Mouse (Mus musculus): ENCODE data around the gene Plk5. TPM values are rescaled to one million over a fixed set of nuclear protein-coding genes. Genes with fewer than 3 reads are reported as not detected.

Gene Plk5
- polyA plus RNA-seq, 1 experiment from 2014 or later, result 1.0 TPM

DNA sequence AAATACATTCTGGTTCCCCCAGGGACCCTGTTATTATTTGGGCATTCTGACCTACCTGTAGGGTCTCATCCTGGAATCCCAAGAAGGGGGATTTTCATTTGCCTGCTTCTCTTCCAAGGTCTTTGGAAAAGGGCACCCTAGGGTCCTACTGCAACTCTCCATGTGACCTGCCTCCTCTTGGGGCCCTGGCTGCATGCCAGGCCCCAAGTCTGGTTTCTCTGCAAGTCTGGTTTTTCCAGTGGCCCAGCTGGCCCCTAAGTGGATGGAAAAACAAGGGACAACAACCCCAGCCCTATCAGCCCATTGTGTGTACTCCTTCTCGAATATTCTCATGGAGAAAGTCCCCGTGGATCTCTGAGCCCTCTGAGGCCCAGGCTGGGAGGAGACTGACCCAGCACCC, 25.4 kb upstream of the Plk5 start:
- peaks cover 4% of the 10 kb centered on the region for H3K4me1 ChIP-seq (ENCODE audit: insufficient read depth, low read depth, low read length)
- H3K4me2 ChIP-seq (replicated peaks; ENCODE audit: low read depth, low read length), result peak overlapping the region; percentile 78
- WGBS, result 50% methylated on average over 2 of the region's 2 CpGs
- no peak for ATAC-seq
- H3K36me3 ChIP-seq (ENCODE audit: insufficient read depth, low read length), result no peaks in the 10 kb centered on the region
- peak overlapping the region; percentile 51; the same call in 1 of the 2 replicates for H3K27ac ChIP-seq (ENCODE audit: low read length)
- H3K4me3 ChIP-seq (ENCODE audit: low read depth, low read length), result no peak overlapping the region
- H3K9me3 ChIP-seq (ENCODE audit: low read length), result no peaks in the 10 kb centered on the region
- no peak overlapping the region for H3K9ac ChIP-seq (replicated peaks; ENCODE audit: low read depth)
- no peaks in the 10 kb centered on the region; the same call in 1 of the 2 replicates for H3K27me3 ChIP-seq (replicated peaks; ENCODE audit: insufficient read depth, low read length)
- peak; percentile 49 for DNase-seq (ENCODE audit: low spot score)
- TF ChIP-seq EP300 (IDR thresholded peaks at IDR 0.05) (0 out of 2 replicates have a peak, but pooled peaks have one; percentile 25), CTCF (IDR thresholded peaks at IDR 0.05) (no peak)

DNA sequence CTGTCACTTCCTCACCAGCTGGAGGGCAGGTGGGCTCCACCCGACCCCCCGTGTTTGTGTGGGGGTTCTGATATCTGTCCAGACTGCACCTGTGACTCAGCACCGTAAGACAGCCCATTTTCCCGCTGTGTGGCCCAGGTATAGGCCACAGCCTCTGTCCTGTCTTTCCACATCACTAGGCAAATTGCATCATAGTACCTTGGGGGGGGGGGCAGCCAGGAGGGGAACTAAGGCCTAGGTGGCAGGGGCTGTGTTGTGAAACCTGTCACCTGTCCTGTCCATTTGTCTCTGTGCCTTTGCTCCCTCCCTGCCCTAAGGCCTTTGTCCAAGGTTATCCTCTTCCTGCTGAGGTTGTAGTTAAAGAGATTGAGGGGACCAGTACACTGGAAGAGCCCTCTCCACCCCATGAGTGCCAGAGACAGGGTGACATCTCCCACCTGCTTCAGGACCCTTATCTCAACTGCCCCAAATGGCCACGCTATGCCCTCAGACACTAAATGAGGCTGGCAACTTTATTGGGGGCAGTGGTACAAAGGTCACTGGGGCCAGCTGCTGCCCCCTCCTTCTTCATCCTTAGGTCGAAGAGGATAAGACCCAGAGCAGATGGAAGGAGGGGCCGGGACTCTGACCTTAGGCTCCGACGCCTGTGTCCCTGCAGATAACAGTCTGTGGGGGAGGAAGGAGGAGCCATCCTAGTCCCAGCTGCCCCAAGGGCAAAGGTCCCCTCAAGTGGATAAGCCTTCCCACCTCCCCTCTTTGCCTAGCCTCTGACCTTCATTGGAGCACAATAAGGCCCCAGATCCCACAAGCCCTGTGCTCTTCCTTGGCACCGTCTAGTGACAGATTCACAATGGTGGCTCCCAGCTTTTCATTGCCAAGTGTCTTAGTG, 24.4 kb upstream of the Plk5 start:
- no peaks in the 10 kb centered on the region for H3K9me3 ChIP-seq (ENCODE audit: low read length)
- 54% methylated on average over 10 of the region's 10 CpGs for WGBS
- no peaks in the 10 kb centered on the region for H3K36me3 ChIP-seq (ENCODE audit: insufficient read depth, low read length)
- H3K9ac ChIP-seq (replicated peaks; ENCODE audit: low read depth), result no peak overlapping the region
- DNase-seq (ENCODE audit: low spot score), result no peak
- TF ChIP-seq EP300 (IDR thresholded peaks at IDR 0.05) (no peak), CTCF (IDR thresholded peaks at IDR 0.05) (no peak)
- no peaks in the 10 kb centered on the region; the same call in 1 of the 2 replicates for H3K27me3 ChIP-seq (replicated peaks; ENCODE audit: insufficient read depth, low read length)
- H3K4me1 ChIP-seq (ENCODE audit: insufficient read depth, low read depth, low read length), result peaks cover 4% of the 10 kb centered on the region
- ATAC-seq, result no peak
- no peak overlapping the region for H3K4me3 ChIP-seq (ENCODE audit: low read depth, low read length)
- H3K27ac ChIP-seq (ENCODE audit: low read length), result peak overlapping the region; percentile 51
- peak overlapping the region; percentile 78; the same call in 1 of the 2 replicates for H3K4me2 ChIP-seq (replicated peaks; ENCODE audit: low read depth, low read length)

DNA sequence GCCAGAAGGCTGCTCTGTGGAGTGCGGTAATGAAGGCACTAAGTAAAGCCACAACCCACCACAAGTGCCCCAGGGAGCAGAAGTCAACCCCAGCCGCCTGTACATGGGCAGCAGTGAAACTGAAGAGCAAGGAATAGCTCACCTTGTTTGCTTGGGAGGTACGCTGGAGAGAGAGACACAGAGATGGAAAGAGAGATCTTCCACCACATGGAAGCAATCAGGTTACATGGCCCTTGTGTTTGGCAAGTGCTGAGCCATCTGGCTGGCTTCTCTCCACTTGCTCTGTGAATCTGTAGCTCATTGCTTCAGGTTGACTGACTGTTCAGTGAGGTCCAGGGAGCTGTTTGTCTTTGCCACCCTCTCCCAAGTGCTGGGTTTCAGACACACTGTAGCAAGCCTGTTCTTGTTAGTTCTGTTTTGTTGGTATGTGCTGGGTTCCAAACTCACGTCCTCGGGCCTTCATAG, 23.7 kb upstream of the Plk5 start:
- no peaks in the 10 kb centered on the region for H3K9me3 ChIP-seq (ENCODE audit: low read length)
- H3K9ac ChIP-seq (replicated peaks; ENCODE audit: low read depth), result no peak overlapping the region
- DNase-seq (ENCODE audit: low spot score) (no peak), ATAC-seq (no peak)
- peaks cover 4% of the 10 kb centered on the region for H3K4me1 ChIP-seq (ENCODE audit: insufficient read depth, low read depth, low read length)
- WGBS, result 79% methylated on average over 5 of the region's 5 CpGs
- H3K36me3 ChIP-seq (ENCODE audit: insufficient read depth, low read length), result no peaks in the 10 kb centered on the region
- H3K27me3 ChIP-seq (replicated peaks; ENCODE audit: insufficient read depth, low read length), result no peaks in the 10 kb centered on the region; the same call in 1 of the 2 replicates
- H3K27ac ChIP-seq (ENCODE audit: low read length), result no peak overlapping the region; the same call in 1 of the 2 replicates
- no peak for TF ChIP-seq CTCF (IDR thresholded peaks at IDR 0.05)
- no peak for TF ChIP-seq EP300 (IDR thresholded peaks at IDR 0.05)
- no peak overlapping the region for H3K4me2 ChIP-seq (replicated peaks; ENCODE audit: low read depth, low read length)
- no peak overlapping the region for H3K4me3 ChIP-seq (ENCODE audit: low read depth, low read length)

DNA sequence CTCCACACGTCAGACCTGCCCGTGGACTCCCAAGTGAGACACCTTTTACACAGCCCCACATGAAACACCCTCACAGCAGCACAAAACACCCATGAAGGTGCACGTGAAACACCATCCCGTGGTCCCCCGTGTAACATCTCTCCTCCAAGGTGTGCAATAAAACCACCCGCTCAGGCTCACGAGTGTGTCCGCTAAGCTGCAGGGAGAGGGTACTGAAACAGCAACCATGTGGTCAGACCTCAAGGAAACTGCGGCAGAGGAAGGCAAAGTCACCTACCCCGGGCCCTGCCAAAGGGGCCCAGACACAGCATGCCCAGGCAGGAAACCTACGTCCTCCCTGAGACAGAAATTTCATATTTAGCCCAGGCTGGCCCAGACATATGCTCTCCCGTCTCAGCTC, 20.0 kb upstream of the Plk5 start:
- no peaks in the 10 kb centered on the region for H3K36me3 ChIP-seq (ENCODE audit: insufficient read depth, low read length)
- peaks cover 7% of the 10 kb centered on the region for H3K27me3 ChIP-seq (replicated peaks; ENCODE audit: insufficient read depth, low read length)
- no peaks in the 10 kb centered on the region for H3K9me3 ChIP-seq (ENCODE audit: low read length)
- TF ChIP-seq EP300 (IDR thresholded peaks at IDR 0.05) (no peak), CTCF (IDR thresholded peaks at IDR 0.05) (no peak)
- no peak for DNase-seq (ENCODE audit: low spot score)
- no peak for ATAC-seq
- 80% methylated on average over 12 of the region's 12 CpGs for WGBS
- H3K4me3 ChIP-seq (ENCODE audit: low read depth, low read length), result no peak overlapping the region
- no peak overlapping the region for H3K9ac ChIP-seq (replicated peaks; ENCODE audit: low read depth)
- H3K4me1 ChIP-seq (ENCODE audit: insufficient read depth, low read depth, low read length), result no peaks in the 10 kb centered on the region; the same call in 1 of the 2 replicates
- no peak overlapping the region for H3K4me2 ChIP-seq (replicated peaks; ENCODE audit: low read depth, low read length)
- no peak overlapping the region for H3K27ac ChIP-seq (ENCODE audit: low read length)

DNA sequence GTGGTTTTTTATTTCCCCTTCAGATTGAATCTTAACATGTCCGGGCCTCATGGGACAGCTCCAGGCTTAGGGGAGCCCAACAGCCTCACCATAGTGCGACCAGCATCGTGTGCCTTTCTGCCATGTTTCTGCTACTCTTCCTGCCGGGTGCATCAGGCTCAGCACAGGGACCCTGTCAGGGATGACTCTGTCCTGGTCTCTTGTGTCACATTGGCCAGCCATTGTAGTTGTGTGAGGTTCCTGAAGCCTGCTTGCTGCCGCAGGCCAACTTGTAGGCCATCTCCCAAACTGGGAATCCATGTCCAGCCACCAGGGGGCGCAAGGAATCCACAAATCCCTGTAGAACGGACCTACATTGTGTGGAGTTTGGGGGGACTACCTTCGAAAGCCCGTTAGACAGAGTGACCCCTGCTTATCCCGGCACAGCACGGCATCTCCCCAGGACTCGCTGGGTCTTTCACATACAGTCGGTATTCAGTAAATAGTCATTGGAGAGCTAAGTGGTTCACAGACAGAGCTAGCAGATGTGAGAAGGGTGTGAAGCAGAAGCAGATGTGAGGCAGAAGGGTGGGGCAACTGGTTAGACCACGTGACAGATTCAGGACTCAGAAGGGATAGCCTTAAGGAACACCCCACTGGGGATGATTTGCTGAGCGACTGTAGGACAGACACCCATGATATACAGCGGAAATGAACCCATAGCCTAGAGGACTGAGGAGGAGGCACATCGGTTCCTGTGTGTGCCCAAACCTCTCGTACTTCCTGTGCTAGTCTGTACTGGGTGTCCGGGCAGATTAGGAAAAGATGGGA, 16.1 kb upstream of the Plk5 start:
- WGBS, result 17% methylated on average over 19 of the region's 19 CpGs
- H3K36me3 ChIP-seq (ENCODE audit: insufficient read depth, low read length), result no peaks in the 10 kb centered on the region
- ATAC-seq, result peak; percentile 30
- no peak overlapping the region for H3K9ac ChIP-seq (replicated peaks; ENCODE audit: low read depth)
- peaks cover 7% of the 10 kb centered on the region; the same call in 1 of the 2 replicates for H3K4me1 ChIP-seq (ENCODE audit: insufficient read depth, low read depth, low read length)
- H3K4me3 ChIP-seq (ENCODE audit: low read depth, low read length), result no peak overlapping the region
- TF ChIP-seq CTCF (IDR thresholded peaks at IDR 0.05) (peak; percentile 94), EP300 (IDR thresholded peaks at IDR 0.05) (no peak)
- H3K27me3 ChIP-seq (replicated peaks; ENCODE audit: insufficient read depth, low read length), result peaks cover 22% of the 10 kb centered on the region
- H3K4me2 ChIP-seq (replicated peaks; ENCODE audit: low read depth, low read length), result 0 out of 2 replicates have a peak overlapping the region, but pooled peaks have one; percentile 15
- no peak overlapping the region for H3K27ac ChIP-seq (ENCODE audit: low read length)
- no peaks in the 10 kb centered on the region for H3K9me3 ChIP-seq (ENCODE audit: low read length)
- peak; percentile 77 for DNase-seq (ENCODE audit: low spot score)

DNA sequence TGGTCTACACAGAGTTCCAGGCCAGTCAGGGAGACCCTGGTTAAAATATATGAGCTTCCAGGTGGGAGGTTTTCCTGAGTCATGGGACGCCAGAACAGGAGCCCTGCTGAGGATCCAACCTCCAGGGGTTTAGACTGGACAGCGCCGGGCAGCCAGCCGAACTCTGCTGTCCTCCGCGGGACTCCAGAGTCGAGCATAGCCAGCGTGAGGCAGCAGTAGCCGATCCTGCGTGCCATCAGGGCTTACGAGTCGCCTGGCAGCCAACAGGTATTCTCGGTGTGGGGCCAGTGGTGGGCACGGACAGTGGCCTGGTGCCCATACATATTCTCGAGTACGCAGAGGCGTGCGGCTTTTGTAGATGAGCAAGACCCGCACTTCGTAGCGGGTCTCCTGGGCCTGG, 15.2 kb upstream of the Plk5 start:
- WGBS, result 26% methylated on average over 21 of the region's 21 CpGs
- Histone ChIP-seq H3K27me3 (replicated peaks; ENCODE audit: insufficient read depth, low read length) (peaks cover 22% of the 10 kb centered on the region), H3K9ac (replicated peaks; ENCODE audit: low read depth) (no peak overlapping the region), H3K36me3 (ENCODE audit: insufficient read depth, low read length) (no peaks in the 10 kb centered on the region), H3K27ac (ENCODE audit: low read length) (no peak overlapping the region), H3K9me3 (ENCODE audit: low read length) (no peaks in the 10 kb centered on the region), H3K4me3 (ENCODE audit: low read depth, low read length) (no peak overlapping the region), H3K4me1 (ENCODE audit: insufficient read depth, low read depth, low read length) (peaks cover 7% of the 10 kb centered on the region; the same call in 1 of the 2 replicates), H3K4me2 (replicated peaks; ENCODE audit: low read depth, low read length) (no peak overlapping the region)
- ATAC-seq, result no peak
- TF ChIP-seq EP300 (IDR thresholded peaks at IDR 0.05) (no peak), CTCF (IDR thresholded peaks at IDR 0.05) (no peak)
- DNase-seq (ENCODE audit: low spot score), result no peak

Measured in lung, postnatal 0 days (tissue).